Mouse (Mus musculus) liver, embryonic 14.5 days (tissue): ENCODE results near the gene Uvrag.

Experiments
- CTCF ChIP-seq: IDR thresholded peaks from 2 replicates; pipeline ENCODE4 v1.5.1; 2016; ENCODE audit warnings: antibody characterized with exemption, low read depth, control low read depth
- EP300 ChIP-seq: IDR thresholded peaks from 2 replicates; pipeline ENCODE4 v1.6.1; 2016; ENCODE audit warnings: antibody characterized with exemption, low read depth

- TF ChIP-seq CTCF (no peak), EP300 (no peak)
Observed at GRCm38 (mm10) chr7:99065391-99065831, 75.5 kb downstream of the Uvrag start.
